Mouse (Mus musculus): ENCODE results near the gene Cd81.

Gene Cd81

DNA sequence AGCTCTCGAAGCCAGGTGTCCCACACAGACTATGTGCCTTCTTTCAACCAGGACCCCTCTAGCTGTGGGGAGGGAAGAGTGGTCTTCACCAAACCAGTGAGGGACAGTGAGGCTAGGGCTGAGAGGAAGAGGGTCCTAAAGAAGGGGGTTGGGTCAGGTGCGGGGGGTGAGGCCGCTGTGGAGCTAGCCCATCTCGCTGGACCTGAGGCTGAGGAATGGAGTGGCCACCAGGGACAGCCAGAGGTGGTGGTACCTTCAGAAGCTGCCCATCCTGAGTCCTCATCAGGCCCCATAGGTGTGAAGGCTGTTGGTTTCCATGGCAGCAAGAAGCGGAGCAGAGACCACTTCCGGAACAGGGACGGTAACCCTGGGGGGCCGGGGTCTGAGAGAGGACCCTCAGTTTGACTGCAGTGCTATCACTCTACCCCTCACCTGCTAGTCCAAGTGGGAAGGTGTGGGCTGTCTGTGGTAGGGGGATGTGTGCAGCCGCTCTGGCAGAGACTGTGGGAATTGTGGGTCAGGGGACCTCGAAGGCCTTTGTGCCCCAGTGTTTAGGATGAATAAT is 18.0 kb downstream of the Cd81 start:
- no peak for DNase-seq (ENCODE audit: low spot score)

DNA sequence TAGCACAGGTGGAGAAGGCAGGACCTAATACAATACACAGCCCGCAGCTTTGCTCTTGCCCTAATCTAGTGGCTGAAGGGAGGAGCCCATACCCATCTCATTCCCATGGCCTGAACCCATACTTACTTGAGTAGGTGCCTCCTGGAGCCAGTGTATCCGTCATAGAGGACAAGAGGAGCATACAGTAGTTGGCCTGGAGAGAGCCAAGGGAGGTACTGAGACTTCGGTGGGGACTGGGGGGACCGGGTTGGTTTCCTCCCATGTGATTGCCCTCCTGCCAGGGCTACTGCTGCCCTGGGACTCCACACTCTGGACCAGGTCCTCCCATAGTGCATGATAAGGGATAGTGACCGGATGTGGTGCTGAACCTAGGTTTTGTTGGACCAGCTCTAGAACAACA is 20.1 kb downstream of the Cd81 start:
- DNase-seq (ENCODE audit: low spot score), result no peak

DNA sequence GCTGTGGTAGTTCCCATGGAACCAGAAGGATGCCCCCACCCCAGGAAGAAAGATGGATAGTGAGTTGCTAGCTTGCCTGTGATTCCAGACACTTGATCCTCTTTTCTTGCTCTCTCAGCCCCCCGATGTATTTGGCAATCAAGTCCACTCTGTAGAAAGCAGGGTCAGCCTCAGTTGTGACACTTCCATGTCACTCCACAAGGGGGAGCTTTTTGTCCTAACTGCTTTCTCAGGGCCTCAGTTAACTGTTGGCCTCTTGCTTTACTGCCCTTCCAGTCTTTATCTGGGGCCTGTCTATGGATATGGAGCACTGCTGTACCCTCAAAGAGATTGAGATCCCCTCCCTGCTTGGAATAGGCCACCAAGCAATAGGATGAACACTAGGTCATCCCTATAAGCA is 20.5 kb downstream of the Cd81 start:
- no peak for DNase-seq (ENCODE audit: low spot score)

DNA sequence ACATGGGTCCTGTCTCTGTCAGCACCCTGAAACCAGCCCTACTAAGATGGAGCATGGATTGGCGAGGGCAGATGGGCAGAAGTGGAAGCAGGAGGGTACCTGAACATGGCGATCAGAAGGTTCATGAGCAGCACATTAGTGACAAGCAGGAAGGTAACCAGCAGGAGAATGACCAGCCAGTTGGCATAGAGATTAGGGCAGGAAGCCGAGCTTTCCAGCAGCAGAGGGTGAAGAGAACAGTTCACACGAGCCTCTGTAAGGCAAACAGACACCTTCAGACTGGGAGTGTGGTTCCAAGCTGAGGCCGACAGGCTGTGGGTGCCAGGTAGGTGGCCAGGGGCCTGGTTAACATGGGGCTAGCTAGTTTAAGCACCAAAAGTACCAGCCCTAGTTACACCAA is 22.9 kb downstream of the Cd81 start:
- no peak for DNase-seq (ENCODE audit: low spot score)

DNA sequence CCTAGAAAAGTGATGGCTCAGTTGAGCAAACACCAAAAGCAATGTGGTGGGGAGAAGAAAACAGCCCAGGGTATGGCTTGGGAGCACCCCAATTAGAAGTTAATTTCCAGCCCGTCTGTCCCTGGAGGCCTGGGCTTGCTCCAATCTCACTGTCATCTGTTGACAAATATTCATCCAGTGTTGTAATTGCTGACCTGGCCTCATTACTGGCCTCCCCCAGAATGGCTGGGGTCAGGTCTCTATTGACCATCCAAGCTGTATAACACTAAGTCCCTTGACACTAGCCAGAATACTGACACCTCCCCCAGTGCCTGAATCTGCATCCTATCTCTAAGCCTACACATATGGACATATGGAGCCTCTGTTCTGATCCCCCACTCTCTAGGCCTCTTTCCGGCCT is 24.8 kb downstream of the Cd81 start:
- DNase-seq (ENCODE audit: low spot score), result no peak

DNA sequence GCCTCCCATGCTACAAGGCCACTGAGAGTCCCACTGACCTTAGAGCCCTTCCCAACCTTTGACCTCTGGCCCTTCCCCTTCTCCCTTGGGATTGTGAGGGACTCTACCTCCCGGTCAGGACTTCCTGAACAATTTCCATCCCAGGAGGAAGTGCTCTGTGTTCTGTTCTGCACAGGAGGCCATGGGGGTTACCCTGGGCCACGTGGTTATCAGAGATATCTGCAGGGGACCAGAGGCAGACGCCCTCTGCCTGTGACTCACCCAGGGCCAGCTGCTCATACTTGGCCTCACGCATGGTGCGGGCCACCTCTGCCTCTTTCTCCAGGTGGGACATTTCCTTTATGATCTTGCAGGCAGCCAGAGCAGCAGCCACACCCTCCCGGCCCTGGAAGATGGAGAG is 29.5 kb downstream of the Cd81 start:
- DNase-seq (ENCODE audit: low spot score), result no peak

DNA sequence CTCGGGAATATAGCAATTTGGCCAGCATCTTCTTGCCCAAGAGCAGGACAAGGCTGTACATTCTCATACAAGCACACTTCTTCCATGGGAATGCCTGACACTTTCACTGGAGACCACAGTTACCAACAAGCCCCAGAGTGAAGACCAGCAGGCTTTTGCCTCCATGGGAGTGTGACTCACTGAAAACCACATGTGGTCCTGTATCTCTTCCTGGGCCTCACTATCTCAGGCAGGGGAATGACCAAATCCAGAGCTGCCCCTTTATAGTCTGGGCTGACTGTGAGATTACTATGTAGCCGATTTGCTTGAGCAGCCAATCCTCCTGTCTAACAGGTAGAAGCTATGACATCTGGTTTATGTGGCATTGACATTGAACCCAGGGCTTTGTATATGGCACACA is 31.2 kb downstream of the Cd81 start:
- no peak for DNase-seq (ENCODE audit: low spot score)

DNA sequence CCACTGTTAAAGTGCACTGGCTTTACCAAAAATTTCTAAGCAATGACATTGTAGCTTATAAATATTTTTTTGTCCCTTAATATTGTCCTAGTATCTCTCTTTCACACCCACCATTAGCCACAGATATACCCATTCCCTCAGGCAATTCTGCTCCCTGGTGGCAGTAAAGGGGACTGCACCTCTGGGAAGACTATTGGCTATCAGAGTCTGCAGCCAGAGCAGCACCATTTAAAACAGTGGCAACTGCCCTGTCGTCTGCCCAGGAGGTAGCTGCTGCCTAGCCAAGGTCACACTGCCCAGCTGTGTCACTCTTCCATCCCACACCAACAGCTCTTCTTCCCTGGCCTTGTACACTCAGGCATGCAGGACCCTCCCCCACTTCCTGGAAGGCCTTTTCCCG is 33.8 kb downstream of the Cd81 start:
- DNase-seq (ENCODE audit: low spot score), result peak; percentile 67

DNA sequence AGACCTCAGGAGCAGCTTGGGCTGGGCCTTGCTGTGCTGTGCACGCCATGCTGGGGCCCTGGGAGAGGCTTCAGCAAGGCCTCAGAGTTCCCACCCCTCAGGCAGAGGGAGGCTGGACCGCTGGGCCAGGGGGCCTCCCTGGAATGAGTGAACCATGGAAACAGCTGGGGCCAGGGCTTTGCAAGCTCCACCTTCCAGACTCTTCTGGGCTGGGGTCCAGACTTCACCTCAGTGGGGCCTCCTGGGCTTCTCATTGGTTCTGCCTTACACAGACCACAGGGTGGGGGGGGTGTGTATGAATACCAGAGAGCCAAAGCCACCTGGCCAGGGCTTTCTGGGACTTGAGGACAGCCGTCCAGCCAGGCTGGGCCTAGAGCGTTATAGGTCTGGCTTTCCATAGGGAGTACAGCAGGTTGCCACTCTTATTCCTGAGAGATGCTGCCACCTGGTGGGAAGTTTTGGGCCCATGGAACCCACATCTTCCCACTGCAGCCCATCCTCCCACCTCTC is 34.6 kb downstream of the Cd81 start:
- peak; percentile 56 for DNase-seq (ENCODE audit: low spot score)

DNA sequence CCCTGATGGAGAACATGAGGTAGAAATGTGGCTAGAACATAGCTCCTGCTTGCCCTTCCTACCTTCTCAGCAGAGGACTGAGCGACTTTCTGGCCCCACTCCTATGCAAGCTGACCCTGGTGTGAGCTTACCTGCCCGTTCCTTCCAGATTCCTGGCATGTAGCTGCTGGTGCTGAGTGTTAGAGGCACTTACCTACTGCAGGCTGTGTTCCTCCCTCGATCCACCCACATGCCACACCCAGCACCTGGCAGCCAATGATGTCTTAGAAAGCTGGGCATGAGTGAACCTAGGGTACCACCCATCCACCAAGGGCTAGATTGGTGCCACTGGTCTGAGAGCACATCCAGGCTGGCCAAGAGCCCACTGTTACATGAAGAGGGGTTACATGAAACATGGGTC is 41.3 kb downstream of the Cd81 start:
- DNase-seq (ENCODE audit: low spot score), result no peak

DNA sequence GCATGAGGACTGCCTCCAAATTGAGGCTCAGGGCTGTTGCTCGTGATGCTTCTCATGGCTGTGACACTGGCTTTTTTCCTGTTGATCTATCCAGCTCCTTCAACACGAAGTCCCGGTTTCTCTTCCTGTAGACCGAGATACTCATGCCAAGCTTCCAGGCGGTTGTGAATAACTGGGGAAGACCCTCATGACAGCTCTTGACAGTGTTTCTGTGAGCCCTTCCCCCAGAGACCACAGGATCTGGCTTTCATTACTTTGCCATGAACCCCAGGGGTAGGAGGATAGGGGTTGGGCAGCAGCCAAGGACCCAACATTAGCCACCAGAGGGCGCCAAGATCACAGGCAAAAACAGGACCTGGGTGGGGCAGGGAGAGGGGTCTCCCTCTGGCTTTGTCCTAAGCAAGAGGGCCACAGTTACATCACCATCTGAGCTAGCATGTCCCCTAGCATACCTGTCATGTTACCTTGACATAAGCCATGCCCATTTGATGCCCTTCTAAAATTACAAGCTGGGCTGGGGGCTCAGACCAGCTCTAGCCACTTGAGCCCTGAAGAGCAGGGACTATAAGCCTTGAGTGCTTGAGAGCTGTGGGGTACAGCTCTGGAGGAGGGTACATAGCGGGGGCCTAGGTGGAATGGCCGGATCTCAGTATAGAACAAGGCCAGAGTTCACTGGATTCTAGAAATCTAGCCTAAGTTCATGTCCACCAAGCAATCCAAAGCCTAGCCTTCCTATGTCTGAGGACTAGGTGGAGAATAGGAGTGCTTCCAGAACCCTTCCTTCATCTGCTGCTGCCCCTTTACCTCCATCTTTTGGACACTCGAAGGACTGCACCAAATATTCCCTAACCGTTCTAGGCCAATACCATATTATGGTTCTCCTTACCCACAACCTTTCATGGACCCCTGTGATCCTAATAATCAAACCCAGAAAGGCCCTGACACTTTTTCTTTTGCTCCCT is 42.3 kb downstream of the Cd81 start, which contains the start of gene Trpm5:
Gene Trpm5 (minus strand): TSS at position 51 of the 962 bp plus-strand sequence.
- peak; percentile 74 for DNase-seq (ENCODE audit: low spot score)

DNA sequence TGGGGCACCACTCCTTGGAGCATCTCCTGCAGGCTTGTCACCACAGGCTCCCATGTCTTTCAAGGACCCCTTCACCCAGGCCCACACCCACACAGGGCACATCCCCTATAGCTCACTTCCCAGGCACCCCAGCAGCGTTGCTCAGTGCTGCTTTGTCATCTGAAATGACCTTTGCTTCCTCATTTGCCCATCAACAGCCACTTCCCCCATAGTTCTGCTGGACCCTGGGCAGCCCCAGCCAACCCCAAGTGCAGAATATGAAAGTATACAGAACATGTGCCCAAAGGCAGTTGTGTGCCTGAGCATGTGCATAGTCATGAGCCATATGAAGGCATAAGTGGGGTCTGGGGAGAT is 43.0 kb downstream of the Cd81 start:
- no peak for DNase-seq (ENCODE audit: low spot score)

DNA sequence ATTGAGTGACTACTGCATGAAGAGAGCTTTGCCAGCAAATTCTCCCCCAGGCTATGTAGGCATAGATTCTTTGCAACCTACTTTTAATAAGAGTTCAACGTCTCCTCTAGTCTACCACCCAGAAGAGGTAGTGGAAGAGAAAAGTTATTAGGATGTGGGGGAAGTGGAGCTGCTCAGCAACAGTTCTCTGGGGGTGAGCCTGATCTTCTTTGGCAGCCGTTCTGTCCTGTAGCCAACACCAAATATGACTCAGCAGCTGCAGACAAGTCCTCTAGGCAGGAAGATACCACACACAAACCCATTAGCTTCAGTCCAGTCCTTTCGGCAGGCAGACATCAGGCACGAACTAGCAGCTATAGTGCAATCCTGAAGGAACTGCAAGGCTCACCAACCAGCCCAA is 48.2 kb downstream of the Cd81 start:
- no peak for DNase-seq (ENCODE audit: low spot score)

DNA sequence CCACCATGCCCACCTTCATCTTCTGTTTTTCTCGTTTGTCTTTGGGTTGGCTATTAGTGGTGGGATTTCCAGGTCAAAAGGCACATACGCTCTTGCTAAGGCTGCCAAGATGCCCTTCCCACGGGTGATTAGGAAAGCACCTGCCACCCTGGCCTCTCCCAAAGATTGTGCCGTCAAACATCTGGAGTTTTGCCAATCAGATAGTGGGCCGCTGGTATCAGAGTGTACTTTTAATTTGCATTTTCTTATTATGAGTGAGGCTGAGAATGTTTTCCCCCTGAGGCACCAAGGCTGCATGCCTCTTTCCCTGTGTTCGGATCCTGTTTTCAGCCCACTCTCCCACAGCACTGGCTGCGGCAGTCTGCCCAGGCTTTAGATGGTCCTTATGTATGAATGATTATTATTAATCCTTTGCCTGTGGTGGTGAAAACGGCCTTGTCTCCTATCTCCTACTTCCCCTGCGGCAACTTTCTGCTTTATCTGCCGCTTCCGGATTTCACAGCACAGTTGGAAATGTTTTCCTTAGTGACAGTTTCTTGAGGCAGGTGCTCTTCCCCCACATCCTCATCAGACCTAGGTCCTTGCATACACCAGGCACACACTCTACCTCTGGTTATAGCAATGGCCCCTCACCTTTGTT is 52.8 kb downstream of the Cd81 start:
- DNase-seq (ENCODE audit: low spot score), result no peak

DNA sequence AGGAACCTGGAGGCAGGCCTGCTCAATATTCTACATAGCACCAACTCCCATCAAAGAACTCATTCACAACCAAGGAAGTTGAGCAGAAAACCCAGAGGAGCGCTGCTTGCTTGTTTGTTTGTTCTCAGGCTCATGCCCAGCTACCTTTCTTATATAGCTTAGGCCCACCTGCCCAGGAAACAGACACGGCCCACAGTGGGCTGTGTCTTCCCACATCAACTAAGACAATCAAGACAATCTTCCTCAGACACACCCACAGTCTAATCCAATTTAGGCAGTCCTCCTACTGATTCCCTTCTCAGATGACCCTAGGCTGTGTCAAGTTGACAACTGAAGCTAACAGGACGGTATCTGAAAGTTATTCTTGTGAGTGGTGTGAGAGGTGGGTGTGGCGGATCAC is 53.5 kb downstream of the Cd81 start, which contains the start of gene Kcnq1:
Gene Kcnq1 (plus strand): TSS at position 301 of the 400 bp plus-strand sequence.
- DNase-seq (ENCODE audit: low spot score), result no peak

DNA sequence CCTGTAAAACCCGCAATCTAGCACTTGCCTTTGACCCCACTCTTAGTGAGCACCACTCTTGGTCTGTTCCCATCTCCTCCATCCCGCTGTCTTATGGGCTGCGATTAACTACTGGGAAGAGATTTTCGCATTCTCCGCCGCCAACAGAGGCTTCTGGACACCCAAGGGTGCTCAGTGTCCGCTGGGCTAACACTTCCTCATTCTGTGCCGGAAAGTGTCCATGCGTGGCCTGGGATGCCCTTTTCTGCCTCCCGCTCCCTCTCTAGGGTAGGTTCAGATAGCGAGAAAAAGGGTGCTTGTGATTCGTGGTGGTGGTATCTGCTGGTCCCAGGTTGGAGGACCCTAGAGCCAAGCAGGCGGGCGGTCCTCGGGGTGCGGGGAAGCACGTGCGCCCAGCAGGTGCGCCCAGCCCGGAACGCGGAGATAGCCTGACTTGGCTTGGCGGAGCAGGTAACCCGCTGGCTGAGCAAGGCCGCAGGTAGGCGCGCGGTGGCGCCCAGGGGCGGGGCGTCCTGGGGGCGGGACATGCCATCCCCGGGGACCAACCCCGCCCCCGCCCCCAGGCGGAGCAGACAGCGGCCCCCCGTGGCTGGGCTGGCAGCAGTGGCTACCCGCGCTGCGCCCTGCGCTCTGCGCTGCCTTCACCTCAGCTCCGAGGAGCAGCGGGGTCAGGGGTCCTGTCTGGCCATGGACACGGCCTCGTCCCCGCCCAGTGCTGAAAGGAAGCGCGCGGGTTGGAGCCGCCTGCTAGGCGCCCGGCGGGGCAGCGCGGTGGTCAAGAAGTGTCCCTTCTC is 54.3 kb downstream of the Cd81 start:
- peak; percentile 56 for DNase-seq (ENCODE audit: low spot score)

DNA sequence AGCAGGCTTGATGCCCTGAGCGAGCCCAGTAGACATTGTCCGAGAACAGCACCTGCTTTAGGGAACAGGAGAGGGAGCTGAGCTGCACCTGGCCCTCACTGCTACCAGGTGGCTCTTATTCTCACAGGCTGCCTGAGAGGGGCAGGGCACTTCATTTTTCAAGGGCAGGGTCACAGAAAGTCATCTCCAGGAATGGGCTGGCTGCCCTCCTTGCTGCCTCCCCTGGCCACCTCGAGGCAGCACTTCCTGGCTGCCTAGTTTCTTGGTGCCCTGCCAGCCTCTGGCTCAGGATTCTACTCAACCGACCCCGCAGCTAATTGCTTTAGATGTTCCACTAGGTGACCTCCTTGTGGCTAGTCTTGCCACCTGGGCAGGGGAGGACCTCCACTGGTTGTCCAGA is 55.7 kb downstream of the Cd81 start:
- no peak for DNase-seq (ENCODE audit: low spot score)

DNA sequence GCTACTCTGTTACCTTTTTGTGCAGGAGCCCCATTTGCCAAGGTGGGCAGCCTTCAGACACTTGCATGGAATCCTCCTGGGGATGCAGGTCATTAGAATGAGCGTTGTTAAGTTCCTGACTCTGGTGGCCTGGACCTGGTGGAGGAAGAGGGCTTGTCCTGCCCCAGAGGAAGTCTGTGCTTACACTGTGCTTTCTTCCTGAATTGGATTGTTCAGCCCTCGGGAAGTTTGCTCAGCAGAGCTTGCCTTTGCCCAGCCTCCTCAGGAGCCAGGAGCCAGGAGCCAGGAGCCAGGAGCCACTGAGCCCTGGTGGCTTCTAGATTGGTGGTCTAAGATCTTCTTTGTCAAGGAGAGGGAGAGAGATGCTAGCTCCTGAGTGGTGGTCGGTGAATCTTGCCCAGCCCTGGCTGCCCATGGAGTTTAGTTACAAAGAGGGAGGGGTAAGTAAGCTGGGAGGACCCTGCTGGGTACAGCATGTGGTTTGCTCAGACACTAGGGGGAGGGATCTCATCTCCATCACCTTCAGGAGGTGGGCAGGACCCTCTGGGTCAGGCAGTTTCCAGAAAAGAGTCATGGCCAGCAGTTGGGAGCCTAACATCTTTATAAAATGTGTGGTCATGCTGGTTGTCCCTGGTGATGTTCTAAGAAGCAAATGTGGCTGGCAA is 56.6 kb downstream of the Cd81 start:
- DNase-seq (ENCODE audit: low spot score), result no peak

DNA sequence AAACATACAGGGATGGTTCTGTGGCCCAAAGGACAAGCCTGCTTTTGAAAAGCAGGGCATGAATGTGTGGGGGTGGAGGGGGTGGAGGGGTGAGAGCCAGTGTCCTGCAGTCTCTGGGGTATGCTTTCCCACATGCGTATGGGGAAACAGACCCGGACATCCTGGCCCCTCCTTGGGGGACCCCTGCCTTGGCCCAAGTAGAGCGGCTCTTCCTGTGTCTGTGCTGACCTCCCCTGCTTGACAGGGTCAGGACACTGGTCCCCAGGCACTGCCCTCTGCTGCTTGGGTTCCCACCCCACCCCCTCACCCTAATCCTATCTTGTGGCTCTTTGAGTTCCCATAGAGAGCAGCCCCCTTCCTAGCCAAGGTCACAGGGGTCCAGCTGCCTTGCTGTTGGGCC is 57.2 kb downstream of the Cd81 start:
- DNase-seq (ENCODE audit: low spot score), result no peak

DNA sequence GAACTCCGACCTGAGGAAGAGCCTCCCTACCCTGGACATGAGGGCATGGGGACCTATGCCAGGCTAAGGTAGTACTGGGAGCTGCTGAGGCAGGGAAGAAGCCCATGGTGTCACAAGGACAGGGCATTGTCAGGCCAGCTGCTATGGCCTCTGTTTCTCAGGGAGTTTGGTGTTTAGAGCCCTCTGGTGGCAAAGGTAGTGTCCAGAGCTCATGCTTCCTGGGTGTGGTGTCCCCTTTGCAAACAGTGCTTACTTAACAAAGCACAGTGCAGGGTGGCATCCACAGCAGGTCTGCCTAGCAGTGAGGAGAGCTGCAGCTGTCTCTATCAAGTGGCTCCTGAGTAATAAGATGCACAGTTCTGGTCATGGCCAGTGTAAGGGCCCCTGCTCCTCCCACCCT is 58.3 kb downstream of the Cd81 start:
- DNase-seq (ENCODE audit: low spot score), result no peak

DNA sequence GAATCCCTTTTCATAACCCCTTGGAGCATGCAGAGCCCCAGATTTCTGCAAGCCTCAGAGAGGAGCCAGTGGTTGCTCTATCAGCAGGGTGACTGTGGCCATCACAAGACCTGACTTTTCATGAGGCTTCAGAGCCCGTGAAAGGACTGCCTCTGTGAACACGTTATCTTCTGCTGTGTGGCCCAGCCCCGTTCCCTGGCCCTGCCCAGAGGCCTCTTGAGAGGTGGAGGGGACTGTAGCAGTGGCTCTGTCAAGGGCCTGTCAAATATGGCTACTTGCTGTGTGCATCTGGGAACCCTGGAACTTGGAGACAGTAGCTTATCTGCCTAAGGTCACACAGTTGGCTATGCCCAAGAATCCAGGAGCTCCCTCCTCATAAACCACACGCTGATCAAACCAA is 59.2 kb downstream of the Cd81 start:
- DNase-seq (ENCODE audit: low spot score), result no peak

DNA sequence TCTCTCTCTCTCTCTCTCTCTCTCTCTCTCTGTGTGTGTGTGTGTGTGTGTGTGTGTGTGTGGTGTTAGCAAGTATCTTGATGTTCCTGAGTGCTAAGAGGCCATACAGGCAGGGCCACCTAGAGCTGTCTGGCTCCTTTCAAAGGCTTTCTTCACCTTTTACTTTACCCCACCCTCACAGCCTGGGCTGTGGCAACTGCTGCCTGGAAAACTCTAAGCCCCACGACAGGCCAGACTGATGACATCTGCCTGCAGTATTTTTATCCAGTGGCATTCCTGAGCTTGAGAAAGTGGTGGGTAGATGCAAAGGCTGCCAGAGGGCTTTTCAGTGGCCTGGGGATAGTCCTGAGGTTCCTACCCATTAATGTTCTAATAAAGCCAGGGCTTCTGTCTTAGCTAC is 59.9 kb downstream of the Cd81 start:
- no peak for DNase-seq (ENCODE audit: low spot score)
